Mouse (Mus musculus) myocyte (in vitro differentiated cells): ENCODE measurements around the gene Pla2g4f.

Experiments
- E2F4 ChIP-seq: IDR thresholded peaks from one replicate; pipeline ENCODE4 v1.6.1; 2011; ENCODE audit warnings: mild to moderate bottlenecking, control low read depth, moderate library complexity; ENCODE audit not compliant: insufficient read depth
- MYOD1 ChIP-seq, 3 experiments: IDR thresholded peaks; one replicate each; pipeline ENCODE4 v1.6.1; 2011; ENCODE audit warnings: control low read depth in 2 of 3, low read depth in 2 of 3, mild to moderate bottlenecking in 2 of 3, moderate library complexity in 1 of 3; ENCODE audit not compliant: insufficient read length in 2 of 3, control insufficient read depth in 1 of 3
- MYOG ChIP-seq, 3 experiments: IDR thresholded peaks; one replicate each; pipeline ENCODE4 v1.6.1; 2011; ENCODE audit warnings: control low read depth in 2 of 3, low read depth in 2 of 3, mild to moderate bottlenecking in 2 of 3; ENCODE audit not compliant: insufficient read length in 2 of 3, control insufficient read depth in 1 of 3, insufficient read depth in 1 of 3
- POLR2A ChIP-seq: IDR thresholded peaks from one replicate; pipeline ENCODE4 v1.6.1; 2011; ENCODE audit warnings: low read depth, mild to moderate bottlenecking, control low read depth, moderate library complexity; ENCODE audit not compliant: insufficient read length
- POLR2AphosphoS2 ChIP-seq: IDR thresholded peaks from one replicate; pipeline ENCODE4 v1.6.1; 2011; ENCODE audit warnings: low read depth, control low read depth; ENCODE audit not compliant: insufficient read length
- TCF12 ChIP-seq: IDR thresholded peaks from one replicate; pipeline ENCODE4 v1.6.1; 2011; ENCODE audit warnings: mild to moderate bottlenecking, control low read depth; ENCODE audit not compliant: poor library complexity, insufficient read depth, severe bottlenecking
- TCF3 ChIP-seq: IDR thresholded peaks from one replicate; pipeline ENCODE4 v1.6.1; 2011; ENCODE audit warnings: low read depth, control low read depth; ENCODE audit not compliant: insufficient read length

DNA sequence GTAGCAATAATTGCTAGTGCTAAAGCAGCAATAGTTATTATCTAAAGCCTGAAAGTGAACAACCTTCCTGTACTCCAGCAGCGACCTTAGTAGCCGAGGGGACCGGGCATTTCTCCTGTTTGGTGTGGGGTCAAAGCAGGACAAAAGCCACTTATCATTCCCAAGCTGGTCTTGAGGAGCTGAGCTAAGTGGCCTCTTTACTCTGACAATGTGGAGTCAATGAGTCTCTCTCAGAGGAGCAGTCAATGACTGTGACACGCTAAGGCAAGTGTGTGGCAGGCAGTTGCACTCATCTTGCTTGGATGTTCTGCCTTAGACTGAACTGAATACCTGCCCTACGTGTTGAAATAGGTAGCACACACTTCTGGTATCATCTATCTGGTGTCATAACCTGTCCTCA, 37.4 kb upstream of the Pla2g4f start:
- TF ChIP-seq POLR2A (no peak), MYOG (IDR thresholded peaks at IDR 0.05; ENCODE audit: control insufficient read depth in 1 of 3, insufficient read depth in 1 of 3, insufficient read length in 2 of 3, low read depth in 2 of 3) (no peak), TCF12 (no peak), E2F4 (no peak), TCF3 (no peak), POLR2AphosphoS2 (no peak), MYOD1 (IDR thresholded peaks at IDR 0.05; ENCODE audit: control insufficient read depth in 1 of 3, insufficient read length in 2 of 3, low read depth in 2 of 3) (no peak)
